In the genomic region with DNA sequence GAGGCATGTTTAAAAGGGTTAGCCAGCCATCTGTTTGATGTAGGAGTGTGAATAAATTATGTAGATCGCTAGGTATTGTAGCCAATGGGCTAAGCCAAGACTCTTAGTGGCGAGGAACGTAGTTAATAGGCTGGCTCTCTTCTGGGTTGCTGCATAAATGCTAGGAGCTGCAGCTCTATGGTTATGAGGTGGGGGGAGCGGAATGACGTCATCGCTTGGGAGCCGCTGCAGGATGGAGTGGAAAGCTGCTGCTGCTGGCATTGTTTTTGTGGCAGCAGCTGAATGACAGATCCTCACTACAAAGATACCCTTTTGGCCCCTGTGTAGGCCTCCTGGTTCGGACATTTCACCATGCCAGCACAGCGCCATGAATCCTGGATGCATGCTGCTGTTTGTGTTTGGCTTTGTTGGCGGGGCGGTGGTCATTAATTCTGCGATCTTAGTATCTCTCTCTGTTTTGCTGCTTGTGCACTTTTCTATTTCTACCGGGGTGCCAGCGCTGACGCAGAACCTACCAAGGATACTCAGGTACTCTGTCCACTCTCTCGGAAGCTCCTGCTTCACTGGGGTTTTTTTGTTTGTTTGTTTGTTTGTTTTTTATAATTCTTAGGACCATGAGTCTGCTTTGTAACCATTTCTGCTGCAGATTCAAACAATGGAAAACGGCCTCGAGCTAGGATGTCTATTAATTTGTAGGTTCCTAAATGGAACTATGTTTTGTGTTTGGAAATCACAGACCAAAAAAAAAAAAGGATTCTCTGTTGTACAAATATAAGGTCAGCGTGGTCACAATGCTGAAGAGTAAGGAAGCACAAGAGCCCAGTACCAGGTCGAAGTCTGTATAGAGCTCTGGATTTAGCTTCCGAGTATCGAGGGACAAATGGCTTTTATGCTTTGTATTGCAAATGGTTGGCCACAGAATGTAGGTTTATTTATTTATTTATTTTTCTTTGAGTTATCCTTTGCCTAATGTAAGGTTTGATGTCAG, we compare ENCODE assay signal across 8 mouse cellular contexts. TPM values are rescaled to one million over a fixed set of nuclear protein-coding genes. Genes with fewer than 3 reads are reported as not detected.
DNase-seq lines count a peak whose midpoint lies in the region; ATAC-seq lines count a peak whose summit lies in the region.

No protein-coding gene starts in this region.

- DNase-seq in adrenal gland, postnatal 25 days: peak; percentile 74
- peak; percentile 96 for DNase-seq in embryo, embryonic 11 days
- DNase-seq in gastrocnemius, postnatal 14 days: peak; percentile 72
- DNase-seq in left cerebral cortex, adult 11 months (ENCODE audit: low spot score): peak; percentile 91
- peak; percentile 77 for DNase-seq in lung, postnatal 14 days
- DNase-seq in right cerebral cortex, adult 2 months (ENCODE audit: low spot score in 2 of 2): peak; percentile 94 to 95
- DNase-seq in thymus, adult 18-20 months: no peak

- no peaks in the 10 kb centered on the region for H3K9me3 ChIP-seq in hindbrain, embryonic 16.5 days (ENCODE audit: control insufficient read depth, low read length)

- peak; percentile 98 for ATAC-seq in hindbrain, embryonic 16.5 days

- intact Hi-C loops in gastrocnemius, postnatal 14 days (cut with DNase I; ENCODE audit: low total_unique reads): no loop called here

- H3K27ac ChIP-seq in hindbrain, embryonic 16.5 days (ENCODE audit: low read depth, low read length): peak overlapping the region; percentile 93

- H3K9ac ChIP-seq in hindbrain, embryonic 16.5 days (ENCODE audit: low read depth, low read length): peak overlapping the region; percentile 77

- peaks cover 4% of the 10 kb centered on the region for H3K36me3 ChIP-seq in hindbrain, embryonic 16.5 days (ENCODE audit: control insufficient read depth, insufficient read depth, low read length)

- 2% methylated on average over 22 of the region's 22 CpGs for WGBS in hindbrain, embryonic 16.5 days

- peak overlapping the region; percentile 63 for H3K4me3 ChIP-seq in hindbrain, embryonic 16.5 days (ENCODE audit: low read length)

- peaks cover 17% of the 10 kb centered on the region for H3K4me1 ChIP-seq in hindbrain, embryonic 16.5 days (ENCODE audit: control insufficient read depth, insufficient read depth, low read depth, low read length)

- H3K27me3 ChIP-seq in hindbrain, embryonic 16.5 days (replicated peaks; ENCODE audit: control insufficient read depth, insufficient read depth, low read length): no peaks in the 10 kb centered on the region

- peak overlapping the region; percentile 48 for H3K4me2 ChIP-seq in hindbrain, embryonic 16.5 days (ENCODE audit: low read length)

RNA-seq across cellular contexts. Expression of a gene that starts 48.4 kb away (rescaled TPM):
- total RNA-seq in adrenal gland, postnatal 25 days (2021): 98.6 and 120 TPM in 2 replicates
- total RNA-seq in gastrocnemius, postnatal 14 days (2021): 100 to 1,000 TPM; 120 to 123 TPM
- polyA plus RNA-seq in hindbrain, embryonic 16.5 days (2015; fragmentation: Nextera tagmentation; extraction: Ambion mirVana): 68.9 and 71.8 TPM in 2 replicates

Comparison
In these comparisons a context has a peak if more than half of its experiments do, and no peak if none do; other contexts are left out.
1. DNase-seq: peak in adrenal gland, postnatal 25 days (single experiment), embryo, embryonic 11 days (single experiment), gastrocnemius, postnatal 14 days (single experiment), left cerebral cortex, adult 11 months (single experiment), lung, postnatal 14 days (single experiment) and right cerebral cortex, adult 2 months (2 of 2); none in thymus, adult 18-20 months (0 of 2).